Mouse (Mus musculus) limb, embryonic 12.5 days (tissue): ENCODE data around the gene Vgll4. TPM values are rescaled to one million over a fixed set of nuclear protein-coding genes. Genes with fewer than 3 reads are reported as not detected.

Source experiments
- ATAC-seq: fragments of 200-750 bp; cut with Nextera tagmentation; 2 replicates; pipeline ENCODE4 v1.8.0; 2017; ENCODE audit warnings: low read depth, moderate TSS enrichment; ENCODE audit not compliant: insufficient number of reproducible peaks, insufficient read depth, low FRiP score, low TSS enrichment
- H3K27ac ChIP-seq: fragments of 300-500 bp; sonication (generic); 2 replicates; pipeline ENCODE4 v1.5.1; 2016; ENCODE audit warnings: mild to moderate bottlenecking, moderate library complexity
- H3K27me3 ChIP-seq: fragments of 300-500 bp; sonication (generic); 2 replicates; pipeline ENCODE4 v1.6.1; 2016; ENCODE audit warnings: mild to moderate bottlenecking, moderate library complexity
- H3K36me3 ChIP-seq: fragments of 300-500 bp; sonication (generic); 2 replicates; pipeline ENCODE4 v1.6.1; 2016; ENCODE audit warnings: mild to moderate bottlenecking, moderate library complexity
- H3K4me1 ChIP-seq: fragments of 300-500 bp; sonication (generic); replicated peaks from 2 replicates; pipeline ENCODE4 v1.6.1; 2016
- H3K4me2 ChIP-seq: fragments of 300-500 bp; sonication (generic); 2 replicates; pipeline ENCODE4 v1.6.1; 2016; ENCODE audit warnings: mild to moderate bottlenecking, moderate library complexity
- H3K4me3 ChIP-seq: fragments of 300-500 bp; sonication (generic); replicated peaks from 2 replicates; pipeline ENCODE4 v1.5.1; 2016; ENCODE audit warnings: mild to moderate bottlenecking
- H3K9ac ChIP-seq: fragments of 300-500 bp; sonication (generic); replicated peaks from 2 replicates; pipeline ENCODE4 v1.6.1; 2016; ENCODE audit warnings: mild to moderate bottlenecking, moderate library complexity
- H3K9me3 ChIP-seq: fragments of 300-500 bp; sonication (generic); 2 replicates; pipeline ENCODE4 v1.6.1; 2016; ENCODE audit warnings: mild to moderate bottlenecking, moderate library complexity
- WGBS: fragments of 180-500 bp; shearing (Covaris S2); methylation state at CpG from one replicate; pipeline ENCODE4 v1.1.7; 2016; 5-methylcytosine and 5-hydroxymethylcytosine counted together
- polyA plus RNA-seq: library from polyadenylated mRNA; unstranded; fragments of >200 nt; fragmentation: Nextera tagmentation; extraction: Ambion mirVana; gene quantifications from 2 replicates; pipeline ENCODE4 v1.2.1, GENCODE M21; 2016

The Vgll4 gene
- polyA plus RNA-seq, 1 experiment from 2014 or later, result 156 TPM

DNA sequence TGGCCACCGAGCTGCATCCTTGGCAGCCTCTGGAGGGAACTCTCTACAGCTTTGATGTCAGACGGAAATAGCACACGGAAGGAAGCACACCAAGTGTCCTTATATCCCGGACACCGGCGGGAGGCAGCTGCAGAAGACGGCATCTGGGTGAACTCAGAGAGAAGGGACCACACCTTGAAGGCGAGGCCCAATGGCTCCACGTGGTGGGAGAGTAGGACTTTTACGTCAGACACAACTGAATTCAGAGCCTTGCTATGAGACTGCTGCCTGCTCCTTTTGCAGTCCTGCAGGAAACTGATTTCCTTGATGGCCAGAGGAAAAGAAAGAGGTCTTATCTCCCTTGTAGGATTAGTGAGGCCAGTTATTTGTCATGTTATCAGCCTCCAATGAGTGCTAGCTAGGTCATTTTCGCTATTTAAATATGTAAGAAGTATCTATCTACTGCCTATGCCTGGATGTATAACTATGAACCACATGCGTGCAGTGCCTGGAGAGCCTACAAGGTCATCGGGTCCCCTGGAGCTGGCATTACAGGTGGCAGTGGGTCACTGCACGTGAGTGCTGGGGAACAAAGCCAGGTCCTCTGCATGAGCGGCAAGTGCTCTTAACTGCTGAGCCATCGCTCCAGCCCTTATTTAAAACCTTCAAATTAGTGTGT, 28.7 kb upstream of the Vgll4 start:
- 73% methylated on average over 16 of the region's 16 CpGs for WGBS
- Histone ChIP-seq H3K9me3 (no peaks in the 10 kb centered on the region), H3K9ac (no peak overlapping the region), H3K36me3 (peaks cover 10% of the 10 kb centered on the region), H3K4me2 (no peak overlapping the region), H3K4me3 (no peak overlapping the region), H3K27me3 (no peaks in the 10 kb centered on the region), H3K27ac (peak overlapping the region; percentile 78), H3K4me1 (peaks cover 37% of the 10 kb centered on the region)
- ATAC-seq, result no peak

DNA sequence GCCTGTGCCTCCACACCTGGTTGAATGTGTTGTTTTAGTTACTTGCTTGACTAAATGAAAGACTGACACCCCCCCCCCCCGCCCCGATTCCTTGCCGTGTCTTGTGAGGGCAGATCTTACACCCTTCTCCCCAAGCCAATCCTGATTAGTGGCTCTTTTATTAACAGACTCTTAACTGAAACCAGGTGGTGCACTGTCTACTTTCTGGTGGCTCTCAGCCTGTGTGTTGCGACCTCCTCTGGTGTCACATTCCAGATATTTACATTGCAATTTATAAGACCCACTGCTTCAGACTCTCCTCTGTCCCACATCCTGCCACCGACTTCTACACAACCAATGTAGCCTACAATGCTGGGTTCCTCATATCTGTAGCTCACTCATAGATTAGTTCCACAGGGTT, 27.7 kb upstream of the Vgll4 start:
- peak overlapping the region; percentile 78 for H3K27ac ChIP-seq
- no peak; the same call in 1 of the 2 replicates for ATAC-seq

DNA sequence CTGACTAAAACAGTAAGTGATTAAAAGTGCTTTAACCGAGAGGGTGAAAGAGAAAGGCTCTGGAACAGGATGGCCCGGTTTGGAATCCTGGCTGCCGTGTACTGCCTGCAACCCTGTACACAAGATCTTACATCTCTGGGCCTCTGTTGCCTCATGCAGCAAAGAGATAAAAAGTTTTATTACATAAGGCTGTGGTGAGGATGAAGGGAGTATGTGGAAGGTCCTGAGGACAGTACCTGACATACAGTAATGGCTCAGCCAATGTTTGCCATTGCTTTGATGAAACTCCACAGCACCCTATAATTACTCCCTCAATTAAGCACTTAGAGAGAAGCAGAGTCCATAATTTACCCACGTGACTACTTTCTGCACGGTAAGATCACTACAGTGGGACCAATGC, 27.1 kb upstream of the Vgll4 start:
- H3K27me3 ChIP-seq, result no peaks in the 10 kb centered on the region
- H3K36me3 ChIP-seq, result peaks cover 10% of the 10 kb centered on the region
- peaks cover 49% of the 10 kb centered on the region for H3K4me1 ChIP-seq
- H3K9ac ChIP-seq, result no peak overlapping the region
- 39% methylated on average over 5 of the region's 5 CpGs for WGBS
- H3K4me3 ChIP-seq, result no peak overlapping the region
- peak overlapping the region; percentile 78 for H3K27ac ChIP-seq
- ATAC-seq, result peak; percentile 23; the same call in 1 of the 2 replicates
- no peaks in the 10 kb centered on the region for H3K9me3 ChIP-seq
- no peak overlapping the region for H3K4me2 ChIP-seq

More for the DNA sequence above, 27.7 kb upstream of the Vgll4 start:
- no peak overlapping the region for H3K4me2 ChIP-seq
- H3K4me1 ChIP-seq, result peaks cover 46% of the 10 kb centered on the region
- no peak overlapping the region for H3K4me3 ChIP-seq
- peaks cover 10% of the 10 kb centered on the region for H3K36me3 ChIP-seq
- WGBS, result 12% methylated on average over 5 of the region's 5 CpGs
- no peaks in the 10 kb centered on the region for H3K27me3 ChIP-seq
- no peak overlapping the region for H3K9ac ChIP-seq
- no peaks in the 10 kb centered on the region for H3K9me3 ChIP-seq

GRCm38 (mm10) chr6:114994079-114994478, 24.3 kb upstream of the Vgll4 start:
- Histone ChIP-seq H3K4me1 (peaks cover 64% of the 10 kb centered on the region), H3K27ac (peak overlapping the region; percentile 68), H3K36me3 (no peaks in the 10 kb centered on the region), H3K4me3 (no peak overlapping the region), H3K9ac (no peak overlapping the region), H3K9me3 (no peaks in the 10 kb centered on the region), H3K4me2 (no peak overlapping the region), H3K27me3 (no peaks in the 10 kb centered on the region)
- no peak for ATAC-seq
- 83% methylated on average over 5 of the region's 5 CpGs for WGBS

DNA sequence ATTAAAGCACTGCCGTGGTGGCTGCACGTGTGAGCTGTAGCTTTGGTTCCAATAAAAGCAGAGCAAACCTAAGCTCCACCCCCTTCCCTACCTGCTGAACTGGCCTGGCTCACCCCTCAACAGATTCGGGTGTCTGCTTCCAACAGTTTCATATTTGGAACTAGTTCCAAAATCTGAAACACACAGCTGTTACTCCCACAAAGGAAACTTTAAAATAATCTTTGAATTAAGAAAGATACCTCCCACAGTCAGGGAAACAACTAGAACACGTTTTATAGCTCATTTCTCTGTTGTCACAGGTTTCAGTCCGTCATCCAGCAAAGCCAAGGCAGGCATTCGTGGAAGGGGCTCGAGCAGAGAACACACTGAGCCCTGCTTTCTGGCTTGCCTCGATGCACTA, 23.9 kb upstream of the Vgll4 start:
- Histone ChIP-seq H3K9ac (no peak overlapping the region), H3K4me2 (no peak overlapping the region), H3K36me3 (no peaks in the 10 kb centered on the region), H3K4me3 (no peak overlapping the region), H3K4me1 (peaks cover 68% of the 10 kb centered on the region), H3K9me3 (no peaks in the 10 kb centered on the region), H3K27ac (peak overlapping the region; percentile 68), H3K27me3 (no peaks in the 10 kb centered on the region)
- WGBS, result 46% methylated on average over 8 of the region's 8 CpGs
- ATAC-seq, result no peak

DNA sequence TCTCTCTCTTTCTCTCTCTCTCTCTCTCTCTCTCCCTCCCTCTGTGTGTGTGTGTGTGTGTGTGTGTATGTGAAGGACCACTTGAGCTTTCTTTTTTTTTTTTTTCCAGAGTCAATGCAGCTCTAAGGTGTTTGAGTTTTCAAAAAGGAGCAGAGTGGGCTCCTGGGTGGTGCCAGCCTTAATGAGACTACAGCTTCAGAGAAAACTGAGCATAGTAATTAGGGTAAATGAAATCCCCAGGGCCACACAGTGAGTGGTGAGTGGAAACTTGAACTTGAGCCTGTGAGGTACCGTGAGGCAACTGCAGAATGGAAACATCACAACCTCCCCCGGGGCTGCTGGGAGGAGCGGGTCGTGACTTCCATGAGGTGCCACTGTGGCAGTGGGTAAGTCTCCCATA, 22.1 kb upstream of the Vgll4 start:
- ATAC-seq, result no peak
- WGBS, result 80% methylated on average over 4 of the region's 4 CpGs
- Histone ChIP-seq H3K4me2 (no peak overlapping the region), H3K4me1 (peaks cover 62% of the 10 kb centered on the region), H3K4me3 (no peak overlapping the region), H3K27ac (no peak overlapping the region), H3K9me3 (no peaks in the 10 kb centered on the region), H3K27me3 (no peaks in the 10 kb centered on the region), H3K36me3 (no peaks in the 10 kb centered on the region), H3K9ac (no peak overlapping the region)

GRCm38 (mm10) chr6:114988619-114988980, 18.8 kb upstream of the Vgll4 start:
- Histone ChIP-seq H3K27ac (peak overlapping the region; percentile 77), H3K4me1 (peaks cover 42% of the 10 kb centered on the region), H3K27me3 (no peaks in the 10 kb centered on the region), H3K9me3 (no peaks in the 10 kb centered on the region), H3K9ac (no peak overlapping the region), H3K36me3 (no peaks in the 10 kb centered on the region), H3K4me2 (no peak overlapping the region), H3K4me3 (no peak overlapping the region)
- WGBS, result 57% methylated on average over 3 of the region's 3 CpGs
- ATAC-seq, result no peak

DNA sequence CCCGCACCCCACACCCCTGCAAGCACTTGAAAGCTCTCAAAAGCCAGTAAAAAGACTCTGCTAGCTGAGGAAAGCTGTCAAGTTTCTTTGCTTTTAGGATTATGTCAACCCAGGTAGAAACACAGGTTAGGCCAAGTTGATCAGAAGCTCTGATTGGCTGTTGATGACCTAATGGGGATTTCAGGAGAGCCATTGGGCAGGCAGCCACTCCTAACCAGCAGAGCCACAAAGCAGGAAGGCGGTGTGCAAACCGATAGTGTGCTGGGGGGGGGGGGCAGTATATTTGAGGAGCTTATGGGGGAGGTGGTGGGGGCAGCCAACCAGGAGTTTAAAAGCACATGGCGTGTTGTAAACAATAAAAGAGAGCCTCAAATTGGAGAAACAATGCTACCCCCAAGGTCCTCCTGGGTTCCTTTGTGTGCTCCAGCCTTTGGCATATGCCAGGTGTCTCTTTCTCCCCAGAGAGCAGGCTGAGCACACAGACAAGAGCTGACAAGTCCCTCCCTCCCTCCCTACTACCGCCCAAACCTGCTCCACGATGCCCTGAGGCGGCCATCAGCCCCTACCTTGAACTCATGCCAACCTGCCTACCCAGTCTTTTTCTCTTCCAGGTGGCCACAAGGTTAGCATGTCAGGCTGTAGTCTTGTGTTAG, 18.3 kb upstream of the Vgll4 start:
- Histone ChIP-seq H3K27me3 (no peaks in the 10 kb centered on the region), H3K27ac (peak overlapping the region; percentile 77; the same call in 1 of the 2 replicates), H3K4me1 (peaks cover 39% of the 10 kb centered on the region), H3K36me3 (no peaks in the 10 kb centered on the region), H3K4me3 (no peak overlapping the region), H3K9me3 (no peaks in the 10 kb centered on the region), H3K4me2 (no peak overlapping the region), H3K9ac (no peak overlapping the region)
- 0 out of 2 replicates have a peak, but pooled peaks have one; percentile 22 for ATAC-seq
- 61% methylated on average over 7 of the region's 7 CpGs for WGBS

DNA sequence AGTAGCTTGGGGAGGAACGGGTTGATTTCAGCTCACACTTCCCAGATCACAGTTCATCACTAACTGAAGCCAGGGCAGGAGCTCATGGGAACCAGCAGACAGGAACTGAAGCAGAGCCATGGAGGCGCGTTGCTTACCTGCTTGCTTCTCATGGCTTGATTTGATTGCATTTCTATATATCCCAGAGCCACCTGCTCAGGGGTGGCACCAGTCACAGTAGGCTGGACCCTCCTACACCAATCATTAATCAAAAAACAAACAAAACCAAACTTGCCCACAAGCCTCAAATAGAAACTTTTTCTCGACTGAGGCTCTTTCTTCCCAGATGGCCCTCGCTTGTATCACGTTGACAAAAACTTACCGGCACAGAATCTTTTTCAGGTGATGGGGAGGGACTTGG, 12.9 kb upstream of the Vgll4 start:
- no peaks in the 10 kb centered on the region for H3K9me3 ChIP-seq
- peaks cover under 1% of the 10 kb centered on the region; the same call in 1 of the 2 replicates for H3K4me1 ChIP-seq
- 80% methylated on average over 7 of the region's 7 CpGs for WGBS
- H3K27ac ChIP-seq, result no peak overlapping the region
- no peak overlapping the region for H3K4me3 ChIP-seq
- no peak for ATAC-seq
- no peaks in the 10 kb centered on the region for H3K36me3 ChIP-seq
- H3K9ac ChIP-seq, result no peak overlapping the region
- no peaks in the 10 kb centered on the region for H3K27me3 ChIP-seq
- H3K4me2 ChIP-seq, result no peak overlapping the region

DNA sequence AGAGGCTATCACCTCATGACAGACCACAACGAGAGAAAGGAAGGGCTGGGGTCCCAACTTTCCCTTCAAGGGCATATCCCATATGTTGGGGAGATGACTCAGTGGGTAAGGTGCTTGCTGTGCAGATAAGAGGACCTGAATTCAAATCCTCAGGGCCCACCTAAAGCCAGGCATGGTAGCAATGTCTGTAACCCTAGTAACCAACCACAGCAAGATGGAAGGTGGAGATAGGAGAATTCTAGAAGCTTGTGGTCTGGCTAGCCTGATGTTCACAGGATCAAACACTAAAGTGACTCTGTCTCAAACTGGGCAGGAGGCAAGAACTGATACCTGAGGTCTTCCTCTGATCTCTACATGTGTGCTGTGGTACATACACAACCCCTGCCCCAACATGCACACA, 9.9 kb upstream of the Vgll4 start:
- no peaks in the 10 kb centered on the region for H3K27me3 ChIP-seq
- H3K4me3 ChIP-seq, result no peak overlapping the region
- no peak for ATAC-seq
- no peaks in the 10 kb centered on the region for H3K4me1 ChIP-seq
- H3K9ac ChIP-seq, result no peak overlapping the region
- H3K27ac ChIP-seq, result 0 out of 2 replicates have a peak overlapping the region, but pooled peaks have one; percentile 18
- H3K36me3 ChIP-seq, result no peaks in the 10 kb centered on the region
- no peaks in the 10 kb centered on the region for H3K9me3 ChIP-seq
- 89% methylated on average over 1 of the region's 1 CpGs for WGBS
- H3K4me2 ChIP-seq, result no peak overlapping the region

- no peak overlapping the region for H3K4me3 ChIP-seq
- H3K27me3 ChIP-seq, result no peaks in the 10 kb centered on the region
- ATAC-seq, result no peak
- H3K36me3 ChIP-seq, result no peaks in the 10 kb centered on the region
- 71% methylated on average over 7 of the region's 7 CpGs for WGBS
- H3K9ac ChIP-seq, result no peak overlapping the region
- H3K27ac ChIP-seq, result 0 out of 2 replicates have a peak overlapping the region, but pooled peaks have one; percentile 41
- H3K9me3 ChIP-seq, result no peaks in the 10 kb centered on the region
- H3K4me1 ChIP-seq, result peaks cover under 1% of the 10 kb centered on the region; the same call in 1 of the 2 replicates
- H3K4me2 ChIP-seq, result no peak overlapping the region
Measured at GRCm38 (mm10) chr6:114976915-114977419, 7.2 kb upstream of the Vgll4 start.
